Mouse (Mus musculus) hindbrain, embryonic 16.5 days (tissue): Measurements from ENCODE around the gene Orm1. TPM values are rescaled to one million over a fixed set of nuclear protein-coding genes. Genes with fewer than 3 reads are reported as not detected.

Experiments
- ATAC-seq: fragments of 200-750 bp; cut with Nextera tagmentation; 2 replicates; pipeline ENCODE4 v1.8.0; 2017; ENCODE audit warnings: moderate TSS enrichment, moderate library complexity
- H3K27ac ChIP-seq: fragments of 300-500 bp; sonication (generic); 2 replicates; pipeline ENCODE4 v1.5.1; 2014; ENCODE audit warnings: low read depth, mild to moderate bottlenecking, control low read depth, low read length, moderate library complexity
- H3K27me3 ChIP-seq: fragments of 300-500 bp; sonication (generic); replicated peaks from 2 replicates; pipeline ENCODE4 v1.6.1; 2014; ENCODE audit warnings: low read length; ENCODE audit not compliant: control insufficient read depth, insufficient read depth
- H3K36me3 ChIP-seq: fragments of 300-500 bp; sonication (generic); 2 replicates; pipeline ENCODE4 v1.6.1; 2014; ENCODE audit warnings: mild to moderate bottlenecking, low read length, moderate library complexity, mixed read lengths; ENCODE audit not compliant: control insufficient read depth, insufficient read depth
- H3K4me1 ChIP-seq: fragments of 300-500 bp; sonication (generic); 2 replicates; pipeline ENCODE4 v1.6.1; 2014; ENCODE audit warnings: low read depth, low read length; ENCODE audit not compliant: control insufficient read depth, insufficient read depth
- H3K4me2 ChIP-seq: fragments of 300-500 bp; sonication (generic); 2 replicates; pipeline ENCODE4 v1.6.1; 2014; ENCODE audit warnings: mild to moderate bottlenecking, low read length, control low read depth, moderate library complexity
- H3K4me3 ChIP-seq: fragments of 300-500 bp; sonication (generic); 2 replicates; pipeline ENCODE4 v1.5.1; 2014; ENCODE audit warnings: mild to moderate bottlenecking, low read length, control low read depth, moderate library complexity
- H3K9ac ChIP-seq: fragments of 300-500 bp; sonication (generic); 2 replicates; pipeline ENCODE4 v1.6.1; 2014; ENCODE audit warnings: low read depth, mild to moderate bottlenecking, control low read depth, low read length, moderate library complexity
- H3K9me3 ChIP-seq: fragments of 300-500 bp; sonication (generic); 2 replicates; pipeline ENCODE4 v1.6.1; 2014; ENCODE audit warnings: mild to moderate bottlenecking, low read length, moderate library complexity; ENCODE audit not compliant: control insufficient read depth
- WGBS: fragments of 180-500 bp; shearing (Covaris S2); extraction: QIAGEN DNeasy Blood & Tissue Kit; methylation state at CpG from one replicate; pipeline ENCODE4 v1.1.7; 2014; 5-methylcytosine and 5-hydroxymethylcytosine counted together
- polyA plus RNA-seq: library from polyadenylated mRNA; unstranded; fragments of >200 nt; fragmentation: Nextera tagmentation; extraction: Ambion mirVana; gene quantifications from 2 replicates; pipeline ENCODE4 v1.2.1, GENCODE M21; 2015

The Orm1 gene
- polyA plus RNA-seq, 1 experiment from 2014 or later, result not detected

DNA sequence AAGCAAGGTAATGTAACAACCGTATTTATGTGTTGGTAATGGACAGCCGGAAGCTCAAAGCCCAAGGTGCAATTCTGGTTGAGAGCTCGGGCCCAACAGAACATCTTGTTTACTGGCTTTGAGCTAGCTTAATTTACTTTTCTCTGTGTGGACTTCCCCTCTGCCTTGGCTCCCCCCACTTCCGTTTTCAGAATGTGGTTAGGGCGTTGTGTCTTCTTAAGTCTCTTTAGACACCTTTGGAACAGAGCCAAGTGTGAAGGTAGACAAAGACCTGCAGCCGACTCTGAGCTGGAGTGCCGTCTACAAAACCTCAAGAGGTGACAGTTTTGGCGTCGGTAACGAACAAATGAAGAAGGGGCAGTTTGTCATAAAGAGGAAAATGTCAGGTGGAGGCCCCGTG is 41.4 kb downstream of the Orm1 start:
- no peak overlapping the region for H3K9ac ChIP-seq
- no peaks in the 10 kb centered on the region for H3K36me3 ChIP-seq
- H3K9me3 ChIP-seq, result no peaks in the 10 kb centered on the region
- no peak for ATAC-seq
- H3K4me3 ChIP-seq, result no peak overlapping the region
- 77% methylated on average over 11 of the region's 11 CpGs for WGBS
- H3K4me2 ChIP-seq, result no peak overlapping the region
- H3K27me3 ChIP-seq, result no peaks in the 10 kb centered on the region
- peaks cover 13% of the 10 kb centered on the region for H3K4me1 ChIP-seq
- no peak overlapping the region for H3K27ac ChIP-seq

DNA sequence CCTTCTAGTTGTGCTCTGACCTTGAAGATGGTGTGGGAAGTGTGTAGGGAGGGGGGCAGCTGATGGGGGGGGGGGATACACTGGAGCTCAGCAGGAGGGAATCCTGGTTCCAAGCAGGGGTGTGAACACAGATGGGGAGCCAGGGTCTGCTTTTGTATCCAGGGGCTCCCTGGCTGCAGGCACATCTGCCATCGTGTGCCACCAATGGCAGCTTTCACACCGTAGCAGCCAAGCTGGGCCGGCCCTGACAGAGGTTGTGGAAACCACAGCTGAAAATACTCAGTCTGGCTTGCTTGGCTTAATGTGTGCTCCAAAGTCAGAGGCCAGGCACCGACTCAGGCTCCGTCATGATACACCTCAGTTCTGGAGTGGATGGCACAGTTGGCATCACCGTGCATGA is 43.7 kb downstream of the Orm1 start:
- Histone ChIP-seq H3K4me2 (no peak overlapping the region), H3K4me1 (peaks cover 13% of the 10 kb centered on the region), H3K4me3 (no peak overlapping the region), H3K27me3 (no peaks in the 10 kb centered on the region), H3K27ac (no peak overlapping the region), H3K36me3 (no peaks in the 10 kb centered on the region), H3K9me3 (no peaks in the 10 kb centered on the region), H3K9ac (no peak overlapping the region)
- no peak for ATAC-seq
- WGBS, result 53% methylated on average over 6 of the region's 6 CpGs

- WGBS, result 21% methylated on average over 7 of the region's 8 CpGs
- H3K9ac ChIP-seq, result peak overlapping the region; percentile 22; the same call in 1 of the 2 replicates
- peak overlapping the region; percentile 63 for H3K27ac ChIP-seq
- no peaks in the 10 kb centered on the region for H3K36me3 ChIP-seq
- H3K9me3 ChIP-seq, result no peaks in the 10 kb centered on the region
- peak; percentile 57 for ATAC-seq
- no peaks in the 10 kb centered on the region for H3K27me3 ChIP-seq
- H3K4me1 ChIP-seq, result peaks cover 13% of the 10 kb centered on the region
- no peak overlapping the region for H3K4me3 ChIP-seq
- no peak overlapping the region; the same call in 1 of the 2 replicates for H3K4me2 ChIP-seq
Measured at GRCm38 (mm10) chr4:63389121-63389886, 44.9 kb downstream of the Orm1 start.

- no peak overlapping the region for H3K9ac ChIP-seq
- 41% methylated on average over 11 of the region's 11 CpGs for WGBS
Measured at GRCm38 (mm10) chr4:63389887-63390528, 45.6 kb downstream of the Orm1 start.

GRCm38 (mm10) chr4:63391322-63391721 is 47.0 kb downstream of the Orm1 start:
- 87% methylated on average over 6 of the region's 6 CpGs for WGBS
- ATAC-seq, result no peak
- Histone ChIP-seq H3K4me1 (peaks cover 13% of the 10 kb centered on the region), H3K36me3 (peaks cover 5% of the 10 kb centered on the region; the same call in 1 of the 2 replicates), H3K4me3 (no peak overlapping the region), H3K4me2 (no peak overlapping the region), H3K9me3 (no peaks in the 10 kb centered on the region), H3K27ac (no peak overlapping the region), H3K9ac (no peak overlapping the region), H3K27me3 (no peaks in the 10 kb centered on the region)

More at GRCm38 (mm10) chr4:63389887-63390528, 45.6 kb downstream of the Orm1 start:
- Histone ChIP-seq H3K27me3 (no peaks in the 10 kb centered on the region), H3K4me2 (no peak overlapping the region; the same call in 1 of the 2 replicates), H3K9me3 (no peaks in the 10 kb centered on the region), H3K4me3 (no peak overlapping the region), H3K27ac (peak overlapping the region; percentile 63), H3K36me3 (peaks cover 4% of the 10 kb centered on the region; the same call in 1 of the 2 replicates), H3K4me1 (peaks cover 13% of the 10 kb centered on the region)
- peak; percentile 54; the same call in 1 of the 2 replicates for ATAC-seq

Other genes starting within 250 kb of the Orm1 start
- gene Ambp, start 189.8 kb upstream of the Orm1 start, polyA plus RNA-seq, result 0.29 TPM in 1 of 2 replicates, not detected in the other
- not detected in 2 replicates for gene Kif12, start 172.4 kb upstream of the Orm1 start, polyA plus RNA-seq
- gene Col27a1, start 130.6 kb upstream of the Orm1 start, polyA plus RNA-seq, result 2.7 and 3.1 TPM in 2 replicates
- not detected in 2 replicates for gene Orm3, start 11.6 kb downstream of the Orm1 start, polyA plus RNA-seq
- not detected in 2 replicates for gene Orm2, start 17.9 kb downstream of the Orm1 start, polyA plus RNA-seq
- 4.6 and 6.5 TPM in 2 replicates for gene Akna, start 58.8 kb downstream of the Orm1 start, polyA plus RNA-seq
- 5.0 and 5.4 TPM in 2 replicates for gene Whrn, start 151.4 kb downstream of the Orm1 start, polyA plus RNA-seq
- gene Atp6v1g1, start 200.2 kb downstream of the Orm1 start, polyA plus RNA-seq, result 389 and 410 TPM in 2 replicates
- 3.8 and 5.1 TPM in 2 replicates for gene Tmem268, start 214.2 kb downstream of the Orm1 start, polyA plus RNA-seq